Mouse (Mus musculus) spleen, adult 2 months (tissue): ENCODE data around the gene Sult2a8.

Experiments
- CTCF ChIP-seq: fragments of 200-500 bp; IDR thresholded peaks from 2 replicates; pipeline ENCODE4 v1.5.1; 2011; ENCODE audit warnings: mild to moderate bottlenecking, inconsistent platforms; ENCODE audit not compliant: insufficient read depth, insufficient read length, insufficient replicate concordance; ENCODE audit errors: extremely low read depth
- POLR2A ChIP-seq: fragments of 200-500 bp; IDR thresholded peaks from 2 replicates; pipeline ENCODE4 v1.6.1; 2011; ENCODE audit warnings: low read depth, low read length, inconsistent platforms

DNA sequence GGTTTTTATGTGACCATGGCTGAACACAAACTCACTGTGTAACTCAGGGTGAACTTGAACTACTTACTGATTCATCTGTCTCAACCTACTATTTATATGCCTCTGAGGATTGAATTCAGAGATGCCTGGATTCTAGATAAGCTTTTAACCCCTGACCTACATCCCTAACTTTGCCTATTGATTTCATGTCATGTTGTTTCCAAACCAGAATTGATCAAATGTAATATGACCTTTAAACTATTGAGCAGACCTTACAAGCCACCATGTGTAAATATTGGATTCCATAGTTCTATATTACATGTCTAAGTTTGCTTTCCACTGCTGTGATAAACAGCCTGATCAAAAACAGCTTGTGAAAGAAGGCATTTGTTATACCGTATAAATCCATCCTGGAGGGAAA, 8.1 kb downstream of the Sult2a8 start:
- TF ChIP-seq CTCF: no peak
- no peak for TF ChIP-seq POLR2A
